Mouse (Mus musculus) liver, embryonic 14.5 days (tissue): Measurements from ENCODE around the gene Nlrc3. TPM values are rescaled to one million over a fixed set of nuclear protein-coding genes. Genes with fewer than 3 reads are reported as not detected.

Experiments
- ATAC-seq: fragments of 200-750 bp; cut with Nextera tagmentation; 2 replicates; pipeline ENCODE4 v1.8.0; 2017; ENCODE audit warnings: moderate number of reproducible peaks, mild to moderate bottlenecking, moderate library complexity; ENCODE audit not compliant: insufficient read depth
- DNase-seq, 3 experiments: peaks; one replicate each; pipeline ENCODE4 v3.0.0-alpha.2; 2012 to 2013; ENCODE audit warnings: low read depth in 3 of 3, low spot score in 3 of 3
- H3K27ac ChIP-seq: fragments of 300-500 bp; sonication (generic); 2 replicates; pipeline ENCODE4 v1.5.1; 2014; ENCODE audit warnings: moderate library complexity, mild to moderate bottlenecking, control low read depth, inconsistent platforms
- H3K27me3 ChIP-seq: fragments of 300-500 bp; sonication (generic); 2 replicates; pipeline ENCODE4 v1.6.1; 2014; ENCODE audit warnings: mild to moderate bottlenecking, low read length, moderate library complexity; ENCODE audit not compliant: control insufficient read depth, insufficient read depth
- H3K36me3 ChIP-seq: fragments of 300-500 bp; sonication (generic); replicated peaks from 2 replicates; pipeline ENCODE4 v1.6.1; 2014; ENCODE audit warnings: low read depth; ENCODE audit not compliant: control insufficient read depth, insufficient read depth
- H3K4me1 ChIP-seq, 2 experiments: fragments of 200-500 bp in 1 of 2; fragments of 300-500 bp in 1 of 2; sonication (generic) in 1 of 2; replicated peaks; 2 replicates each; pipeline ENCODE4 v1.6.1; 2012 to 2014; ENCODE audit warnings: antibody characterized with exemption in 1 of 2, inconsistent platforms in 1 of 2, low read length in 1 of 2; ENCODE audit not compliant: control insufficient read depth in 2 of 2, insufficient read depth in 2 of 2
- H3K4me2 ChIP-seq: fragments of 300-500 bp; sonication (generic); 2 replicates; pipeline ENCODE4 v1.6.1; 2014; ENCODE audit warnings: low read depth, mild to moderate bottlenecking, control low read depth, moderate library complexity
- H3K4me3 ChIP-seq, 2 experiments: fragments of 200-500 bp in 1 of 2; fragments of 300-500 bp in 1 of 2; sonication (generic) in 1 of 2; 2 replicates each; pipeline ENCODE4 v1.5.1; 2012 to 2014; ENCODE audit warnings: low read depth in 2 of 2, low read length in 2 of 2, mild to moderate bottlenecking in 2 of 2, control low read depth in 1 of 2, inconsistent platforms in 1 of 2, moderate library complexity in 1 of 2; ENCODE audit not compliant: insufficient read depth in 1 of 2
- H3K9ac ChIP-seq: fragments of 300-500 bp; sonication (generic); replicated peaks from 2 replicates; pipeline ENCODE4 v1.6.1; 2014; ENCODE audit warnings: mild to moderate bottlenecking, control low read depth, moderate library complexity
- H3K9me3 ChIP-seq: fragments of 300-500 bp; sonication (generic); 2 replicates; pipeline ENCODE4 v1.6.1; 2016; ENCODE audit warnings: low read length, mixed read lengths; ENCODE audit not compliant: control insufficient read depth
- CTCF ChIP-seq: IDR thresholded peaks from 2 replicates; pipeline ENCODE4 v1.5.1; 2016; ENCODE audit warnings: antibody characterized with exemption, low read depth, control low read depth
- EP300 ChIP-seq: IDR thresholded peaks from 2 replicates; pipeline ENCODE4 v1.6.1; 2016; ENCODE audit warnings: antibody characterized with exemption, low read depth
- WGBS: fragments of 180-500 bp; shearing (Covaris S2); extraction: QIAGEN DNeasy Blood & Tissue Kit; methylation state at CpG from one replicate; pipeline ENCODE4 v1.1.7; 2014; ENCODE audit not compliant: insufficient replicate concordance; 5-methylcytosine and 5-hydroxymethylcytosine counted together
- polyA plus RNA-seq, 2 experiments: library from polyadenylated mRNA; depleted of rRNA in 1 of 2; stranded (reverse) in 1 of 2; unstranded in 1 of 2; fragments of >200 nt; fragmentation: Nextera tagmentation in 1 of 2; extraction: Ambion mirVana in 1 of 2; gene quantifications; 2 replicates each; pipeline versions ENCODE4 v1.2.1 to v1.2.3; 2012 to 2014

The Nlrc3 gene
- polyA plus RNA-seq, 2 experiments = 0.09 to 0.33 TPM

GRCm38 (mm10) chr16:4014040-4014668, 37.7 kb upstream of the Nlrc3 start:
- TF ChIP-seq EP300 = no peak
- 72% methylated on average over 5 of the region's 5 CpGs for whole genome bisulfite sequencing

DNA sequence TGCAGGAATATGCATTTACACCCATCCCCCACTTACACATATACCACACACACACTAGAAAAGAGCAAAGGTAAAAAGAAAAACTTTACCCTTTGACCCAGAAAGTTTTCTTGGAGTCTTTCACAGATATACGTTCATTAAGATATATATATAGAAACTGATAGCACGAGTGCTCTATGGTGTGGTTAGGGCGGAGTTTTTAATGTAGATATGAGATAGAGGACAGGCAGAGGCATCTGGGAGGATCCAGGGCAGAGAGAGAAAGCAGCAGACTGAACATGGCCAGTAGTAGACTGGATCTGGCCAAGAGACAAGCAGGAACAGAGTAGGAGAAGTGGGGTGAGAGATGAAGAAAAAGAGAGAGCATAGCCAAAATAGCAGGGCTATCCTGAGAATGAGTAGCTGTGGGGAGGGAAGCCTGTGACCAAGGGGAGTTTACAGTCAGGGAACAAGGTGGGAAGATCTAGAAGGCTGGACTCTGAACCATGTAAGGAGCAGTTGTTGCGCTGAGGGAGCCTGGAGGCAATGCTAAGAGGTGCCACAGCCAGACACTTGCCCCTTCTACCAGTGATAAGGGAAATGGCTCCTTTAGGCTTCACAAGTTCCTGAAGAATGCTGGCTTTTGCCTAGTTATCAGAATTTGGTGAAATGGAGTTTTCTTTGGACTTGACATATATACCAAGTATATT, 36.6 kb upstream of the Nlrc3 start:
- 20% methylated on average over 4 of the region's 4 CpGs for WGBS

More at GRCm38 (mm10) chr16:4014040-4014668, 37.7 kb upstream of the Nlrc3 start:
- H3K27ac ChIP-seq = no peak overlapping the region
- no peak overlapping the region for H3K4me2 ChIP-seq
- H3K27me3 ChIP-seq = no peaks in the 10 kb centered on the region
- H3K9me3 ChIP-seq = no peaks in the 10 kb centered on the region
- DNase-seq (no peak), ATAC-seq (no peak)
- no peak overlapping the region for H3K4me3 ChIP-seq
- no peak overlapping the region for H3K9ac ChIP-seq
- H3K36me3 ChIP-seq = no peaks in the 10 kb centered on the region
- peaks cover 10 to 17% of the 10 kb centered on the region in 2 experiments for H3K4me1 ChIP-seq

GRCm38 (mm10) chr16:4003489-4004398, 27.3 kb upstream of the Nlrc3 start, which contains the start of gene Slx4:
Slx4 (minus strand) TSS chr16:4003770.
- peak within 1 kb of the TSS; percentile 76 for H3K9ac ChIP-seq
- 1% methylated on average over 58 of the region's 58 CpGs for WGBS
- TF ChIP-seq CTCF (peak; percentile 65), EP300 (no peak)
- H3K4me3 ChIP-seq = peak within 1 kb of the TSS; percentile 80 to 94
- H3K4me2 ChIP-seq = peak within 1 kb of the TSS; percentile 71
- H3K27ac ChIP-seq = peak within 1 kb of the TSS; percentile 76
- DNase-seq (peak; percentile 92 to 96 (median 94)), ATAC-seq (peak; percentile 95)
- H3K4me1 ChIP-seq = peaks cover 12 to 15% of the 10 kb centered on the region in 2 experiments
- H3K27me3 ChIP-seq = no peaks in the 10 kb centered on the region
- H3K9me3 ChIP-seq = no peaks in the 10 kb centered on the region
- H3K36me3 ChIP-seq = peaks cover 18% of the 10 kb centered on the region

More for the DNA sequence above, 36.6 kb upstream of the Nlrc3 start:
- peak; percentile 94 for ATAC-seq
- H3K27me3 ChIP-seq = no peaks in the 10 kb centered on the region
- H3K4me2 ChIP-seq = peak overlapping the region; percentile 23
- no peaks in the 10 kb centered on the region for H3K36me3 ChIP-seq
- no peaks in the 10 kb centered on the region for H3K9me3 ChIP-seq
- no peak for TF ChIP-seq EP300
- no peak for TF ChIP-seq CTCF
- H3K9ac ChIP-seq = peak overlapping the region; percentile 42; the same call in 1 of the 2 replicates
- H3K4me3 ChIP-seq = no peak overlapping the region
- H3K4me1 ChIP-seq = peaks cover 10 to 17% of the 10 kb centered on the region in 2 experiments
- peak overlapping the region; percentile 40 for H3K27ac ChIP-seq
- peak in 1 of 3 experiments; percentile 41 for DNase-seq

DNA sequence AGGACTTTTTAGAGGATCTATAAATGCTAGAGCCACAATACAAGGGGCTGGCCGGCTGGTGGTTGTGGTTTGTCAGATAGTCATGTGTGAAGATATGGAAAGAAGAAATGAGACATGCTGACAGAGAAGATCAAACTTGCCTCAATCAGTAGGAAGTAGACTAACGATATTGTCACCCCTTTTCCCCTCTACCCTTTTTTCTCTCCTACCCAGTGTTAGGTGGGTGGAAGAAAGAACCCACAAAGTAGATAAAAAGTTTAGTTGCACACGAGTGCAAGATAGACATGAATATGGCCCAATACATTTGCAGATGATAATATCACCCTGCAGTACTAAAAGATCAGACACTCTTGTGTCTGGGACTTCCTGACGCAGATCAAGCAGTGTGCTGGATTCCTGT, 12.0 kb upstream of the Nlrc3 start:
- H3K9me3 ChIP-seq = no peaks in the 10 kb centered on the region
- DNase-seq = no peak
- H3K4me3 ChIP-seq = no peak overlapping the region
- ATAC-seq = no peak
- WGBS = 44% methylated on average over 4 of the region's 4 CpGs
- H3K27me3 ChIP-seq = no peaks in the 10 kb centered on the region
- H3K36me3 ChIP-seq = peaks cover 68% of the 10 kb centered on the region
- no peaks in the 10 kb centered on the region for H3K4me1 ChIP-seq
- TF ChIP-seq EP300 (no peak), CTCF (no peak)
- no peak overlapping the region for H3K27ac ChIP-seq
- H3K4me2 ChIP-seq = no peak overlapping the region
- no peak overlapping the region for H3K9ac ChIP-seq
